Comparison of ENCODE assay signal across 19 mouse cellular contexts in the genomic region with DNA sequence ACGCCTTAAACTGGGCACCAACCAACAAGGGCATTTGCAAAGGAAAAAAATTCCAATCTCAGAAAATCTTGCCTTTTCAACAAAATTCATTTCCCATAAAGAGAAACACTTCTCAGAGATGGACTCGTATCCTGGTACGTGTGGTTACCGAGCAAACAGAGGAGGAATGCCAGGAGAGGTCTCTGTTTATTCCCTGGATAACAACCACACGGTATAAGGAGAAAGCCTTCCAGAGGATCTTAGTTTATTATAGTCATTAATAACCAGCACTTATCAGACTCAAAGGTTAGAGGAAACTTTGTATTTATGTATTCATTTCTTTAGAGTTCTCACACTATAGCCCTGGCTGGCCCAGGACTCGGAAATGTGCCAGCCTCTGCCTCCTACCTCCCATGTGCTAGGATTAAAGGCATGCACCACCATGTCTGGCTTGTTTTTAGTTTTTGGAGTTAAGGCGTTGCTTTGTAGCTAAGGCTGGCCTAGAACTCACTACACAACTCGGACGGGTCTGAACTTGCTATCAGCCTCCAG. TPM values are rescaled to one million over a fixed set of nuclear protein-coding genes. Genes with fewer than 3 reads are reported as not detected.
DNase-seq lines count a peak whose midpoint lies in the region; ATAC-seq and TF ChIP-seq lines count a peak whose summit lies in the region.
"Had no signal": no experiment of that assay in that cellular context is flagged by ENCODE, and none has a peak within 500 bp of the region (broad histone marks: within the 10 kb centered on the region; RNA-seq: fewer than 3 reads in every experiment).

No protein-coding gene starts in this region.

- no peak for DNase-seq in hindbrain, postnatal 0 days (ENCODE audit: low spot score)
- no peak for DNase-seq in testis, postnatal 14 days (ENCODE audit: low spot score)
- no peak for DNase-seq in kidney, adult 2 months
- DNase-seq: cerebellum, adult 8-10 months; kidney, postnatal 4 days; layer of hippocampus, postnatal 36 days; right cerebral cortex, postnatal 25 days; thymus, postnatal 4 days had no signal

- H3K4me3 ChIP-seq in hindbrain, postnatal 0 days (ENCODE audit: low read length), result no peak overlapping the region
- H3K4me3 ChIP-seq in hindbrain, embryonic 16.5 days (ENCODE audit: low read length), result no peak overlapping the region
- no peak overlapping the region for H3K4me3 ChIP-seq in testis, adult 2 months (ENCODE audit: control insufficient read depth, low read depth, low read length)
- H3K4me3 ChIP-seq in neural tube, embryonic 14.5 days (ENCODE audit: low read depth, low read length), result no peak overlapping the region
- H3K4me3 ChIP-seq in kidney, adult 2 months (ENCODE audit: insufficient read depth, low read depth, low read length), result no peak overlapping the region
- H3K4me3 ChIP-seq: embryonic facial prominence, embryonic 13.5 days; heart, embryonic 10.5 days; kidney, embryonic 15.5 days; limb, embryonic 15.5 days; liver, embryonic 15.5 days had no signal

- no peak for ATAC-seq in hindbrain, postnatal 0 days
- no peak for ATAC-seq in hindbrain, embryonic 16.5 days
- ATAC-seq in neural tube, embryonic 14.5 days (ENCODE audit: low read depth), result no peak
- ATAC-seq in cerebellum, adult (ENCODE audit: insufficient number of reproducible peaks, low FRiP score, low TSS enrichment), result no peak
- ATAC-seq: lung, postnatal 0 days; midbrain, embryonic 16.5 days had no signal

- 76% methylated on average over 9 of the region's 9 CpGs for WGBS in hindbrain, postnatal 0 days
- 82% methylated on average over 9 of the region's 9 CpGs for WGBS in hindbrain, embryonic 16.5 days
- 87% methylated on average over 9 of the region's 9 CpGs for WGBS in neural tube, embryonic 14.5 days
- 93% methylated on average over 9 of the region's 9 CpGs for WGBS in kidney, adult 2 months

- no peak for TF ChIP-seq POLR2A in testis, adult 2 months (IDR thresholded peaks at IDR 0.05; ENCODE audit: control insufficient read depth, low read depth, low read length)
- no peak for TF ChIP-seq POLR2A in kidney, adult 2 months (IDR thresholded peaks at IDR 0.05; ENCODE audit: low read depth, low read length)

- H3K4me1 ChIP-seq in hindbrain, postnatal 0 days (ENCODE audit: insufficient read depth, low read length), result peaks cover 7% of the 10 kb centered on the region; the same call in 1 of the 2 replicates
- peaks cover 13% of the 10 kb centered on the region for H3K4me1 ChIP-seq in hindbrain, embryonic 16.5 days (ENCODE audit: control insufficient read depth, insufficient read depth, low read depth, low read length)
- no peaks in the 10 kb centered on the region for H3K4me1 ChIP-seq in testis, adult 2 months (ENCODE audit: control insufficient read depth, insufficient read depth, low read length)
- peaks cover 21% of the 10 kb centered on the region for H3K4me1 ChIP-seq in neural tube, embryonic 14.5 days (ENCODE audit: control insufficient read depth, insufficient read depth, low read length)
- H3K4me1 ChIP-seq in kidney, adult 2 months (ENCODE audit: control insufficient read depth, insufficient read depth, low read length), result no peaks in the 10 kb centered on the region
- H3K4me1 ChIP-seq: limb, embryonic 15.5 days; liver, embryonic 15.5 days had no signal

- H3K4me2 ChIP-seq in hindbrain, postnatal 0 days (ENCODE audit: low read depth, low read length), result no peak overlapping the region
- no peak overlapping the region for H3K4me2 ChIP-seq in hindbrain, embryonic 16.5 days (ENCODE audit: low read length)
- H3K4me2 ChIP-seq in neural tube, embryonic 14.5 days (ENCODE audit: low read depth, low read length), result no peak overlapping the region
- H3K4me2 ChIP-seq: embryonic facial prominence, embryonic 13.5 days; kidney, embryonic 15.5 days; limb, embryonic 15.5 days; liver, embryonic 15.5 days had no signal

- H3K9ac ChIP-seq in hindbrain, postnatal 0 days (replicated peaks; ENCODE audit: low read length), result no peak overlapping the region
- H3K9ac ChIP-seq in hindbrain, embryonic 16.5 days (ENCODE audit: low read depth, low read length), result no peak overlapping the region
- no peak overlapping the region for H3K9ac ChIP-seq in neural tube, embryonic 14.5 days (replicated peaks; ENCODE audit: low read depth, low read length)
- H3K9ac ChIP-seq: embryonic facial prominence, embryonic 13.5 days; kidney, embryonic 15.5 days; limb, embryonic 15.5 days; liver, embryonic 15.5 days had no signal

- no peaks in the 10 kb centered on the region for H3K9me3 ChIP-seq in hindbrain, postnatal 0 days (ENCODE audit: low read length)
- no peaks in the 10 kb centered on the region for H3K9me3 ChIP-seq in hindbrain, embryonic 16.5 days (ENCODE audit: control insufficient read depth, low read length)
- no peaks in the 10 kb centered on the region for H3K9me3 ChIP-seq in neural tube, embryonic 14.5 days (ENCODE audit: control insufficient read depth, low read length)
- H3K9me3 ChIP-seq: embryonic facial prominence, embryonic 13.5 days; heart, embryonic 10.5 days; kidney, embryonic 15.5 days; limb, embryonic 15.5 days; liver, embryonic 15.5 days had no signal

- H3K27ac ChIP-seq in hindbrain, postnatal 0 days, result peak overlapping the region; percentile 28; the same call in 1 of the 2 replicates
- no peak overlapping the region; the same call in 1 of the 2 replicates for H3K27ac ChIP-seq in hindbrain, embryonic 16.5 days (ENCODE audit: low read depth, low read length)
- 0 out of 2 replicates have a peak overlapping the region, but pooled peaks have one; percentile 4 for H3K27ac ChIP-seq in testis, adult 2 months (ENCODE audit: control insufficient read depth, insufficient read depth, low read depth, low read length)
- H3K27ac ChIP-seq in neural tube, embryonic 14.5 days (ENCODE audit: low read depth, low read length), result peak overlapping the region; percentile 74; the same call in 1 of the 2 replicates
- no peak overlapping the region for H3K27ac ChIP-seq in kidney, adult 2 months (ENCODE audit: insufficient read depth, low read depth, low read length)
- H3K27ac ChIP-seq: embryonic facial prominence, embryonic 13.5 days; heart, embryonic 10.5 days; kidney, embryonic 15.5 days; limb, embryonic 15.5 days; liver, embryonic 15.5 days had no signal

- TF ChIP-seq CTCF in hindbrain, postnatal 0 days (IDR thresholded peaks at IDR 0.05; ENCODE audit: low read depth), result no peak
- TF ChIP-seq CTCF in testis, adult 2 months (IDR thresholded peaks at IDR 0.05; ENCODE audit: control insufficient read depth, insufficient read depth, insufficient replicate concordance, low read depth, low read length), result no peak
- TF ChIP-seq CTCF in kidney, adult 2 months (conservative IDR thresholded peaks at IDR 0.05; ENCODE audit: insufficient read depth, insufficient read length, low read depth, low read length), result no peak

- H3K36me3 ChIP-seq in hindbrain, postnatal 0 days (ENCODE audit: insufficient read depth, low read length), result no peaks in the 10 kb centered on the region
- 0 out of 2 replicates have a peak, but pooled peaks cover 5% of the 10 kb centered on the region for H3K36me3 ChIP-seq in hindbrain, embryonic 16.5 days (ENCODE audit: control insufficient read depth, insufficient read depth, low read length)
- peaks cover 1% of the 10 kb centered on the region; the same call in 1 of the 2 replicates for H3K36me3 ChIP-seq in testis, adult 2 months (ENCODE audit: control insufficient read depth, insufficient read depth, low read length)
- 0 out of 2 replicates have a peak, but pooled peaks cover 4% of the 10 kb centered on the region for H3K36me3 ChIP-seq in neural tube, embryonic 14.5 days (ENCODE audit: control insufficient read depth, insufficient read depth, low read length)
- peaks cover 7% of the 10 kb centered on the region for H3K36me3 ChIP-seq in kidney, adult 2 months (ENCODE audit: control insufficient read depth, insufficient read depth, low read length)

- no peaks in the 10 kb centered on the region for H3K27me3 ChIP-seq in hindbrain, postnatal 0 days (ENCODE audit: insufficient read depth, low read length)
- H3K27me3 ChIP-seq in hindbrain, embryonic 16.5 days (replicated peaks; ENCODE audit: control insufficient read depth, insufficient read depth, low read length), result no peaks in the 10 kb centered on the region
- no peaks in the 10 kb centered on the region for H3K27me3 ChIP-seq in testis, adult 2 months (ENCODE audit: control insufficient read depth, insufficient read depth, low read length)
- H3K27me3 ChIP-seq in neural tube, embryonic 14.5 days (ENCODE audit: control insufficient read depth, insufficient read depth, low read length), result no peaks in the 10 kb centered on the region
- no peaks in the 10 kb centered on the region for H3K27me3 ChIP-seq in kidney, adult 2 months (replicated peaks; ENCODE audit: control insufficient read depth, insufficient read depth, low read length)
- H3K27me3 ChIP-seq: embryonic facial prominence, embryonic 13.5 days; kidney, embryonic 15.5 days; limb, embryonic 15.5 days; liver, embryonic 15.5 days had no signal

RNA-seq across cellular contexts. Expression of gene Lrpprc, which starts 42.4 kb away (rescaled TPM):
- 46.1 and 47.3 TPM in 2 replicates for total RNA-seq in hindbrain, postnatal 0 days (2014; rRNA removed)
- polyA plus RNA-seq in hindbrain, postnatal 0 days (2015; fragmentation: Nextera tagmentation; extraction: Ambion mirVana), result 38.1 and 39.1 TPM in 2 replicates
- polyA plus RNA-seq in hindbrain, embryonic 16.5 days (2015; fragmentation: Nextera tagmentation; extraction: Ambion mirVana), result 43.4 and 50.2 TPM in 2 replicates
- polyA plus RNA-seq in testis, adult 2 months (2012; rRNA removed), result 8.0 and 11.2 TPM in 2 replicates
- 53.1 and 60.2 TPM in 2 replicates for polyA plus RNA-seq in neural tube, embryonic 14.5 days (2014; fragmentation: Nextera tagmentation; extraction: Ambion mirVana)
- polyA plus RNA-seq in kidney, adult 2 months (2012; rRNA removed), result 18.7 and 25.3 TPM in 2 replicates

Comparison
In these comparisons a context has a peak if more than half of its experiments do, and no peak if none do; other contexts are left out.
1. H3K27ac ChIP-seq: peak in hindbrain, postnatal 0 days (single experiment), testis, adult 2 months (single experiment) and neural tube, embryonic 14.5 days (single experiment); none in hindbrain, embryonic 16.5 days (single experiment) and kidney, adult 2 months (single experiment).